Mouse (Mus musculus) lung, embryonic 15.5 days (tissue): Measurements from ENCODE around the gene Itk. TPM values are rescaled to one million over a fixed set of nuclear protein-coding genes. Genes with fewer than 3 reads are reported as not detected.

ENCODE experiments used
- ATAC-seq: fragments of 200-750 bp; cut with Nextera tagmentation; 2 replicates; pipeline ENCODE4 v1.8.0; 2017; ENCODE audit warnings: moderate number of reproducible peaks, borderline replicate concordance; ENCODE audit not compliant: low FRiP score, low TSS enrichment; ENCODE audit errors: extremely low read depth
- H3K27ac ChIP-seq: fragments of 300-500 bp; sonication (generic); 2 replicates; pipeline ENCODE4 v1.5.1; 2015; ENCODE audit warnings: moderate library complexity, mild to moderate bottlenecking, inconsistent platforms
- H3K27me3 ChIP-seq: fragments of 300-500 bp; sonication (generic); 2 replicates; pipeline ENCODE4 v1.6.1; 2015; ENCODE audit warnings: inconsistent platforms
- H3K36me3 ChIP-seq: fragments of 300-500 bp; sonication (generic); 2 replicates; pipeline ENCODE4 v1.6.1; 2015; ENCODE audit warnings: inconsistent platforms
- H3K4me1 ChIP-seq: fragments of 300-500 bp; sonication (generic); 2 replicates; pipeline ENCODE4 v1.6.1; 2015; ENCODE audit warnings: inconsistent platforms
- H3K4me2 ChIP-seq: fragments of 300-500 bp; sonication (generic); 2 replicates; pipeline ENCODE4 v1.6.1; 2015; ENCODE audit warnings: inconsistent platforms, mild to moderate bottlenecking, moderate library complexity
- H3K4me3 ChIP-seq: fragments of 300-500 bp; sonication (generic); 2 replicates; pipeline ENCODE4 v1.5.1; 2015; ENCODE audit warnings: mild to moderate bottlenecking, inconsistent platforms
- H3K9ac ChIP-seq: fragments of 300-500 bp; sonication (generic); 2 replicates; pipeline ENCODE4 v1.6.1; 2015; ENCODE audit warnings: inconsistent platforms
- H3K9me3 ChIP-seq: fragments of 300-500 bp; sonication (generic); 2 replicates; pipeline ENCODE4 v1.6.1; 2016; ENCODE audit warnings: inconsistent platforms
- WGBS: fragments of 180-500 bp; shearing (Covaris S2); methylation state at CpG from one replicate; pipeline ENCODE4 v1.1.7; 2015; 5-methylcytosine and 5-hydroxymethylcytosine counted together
- polyA plus RNA-seq: library from polyadenylated mRNA; unstranded; fragments of >200 nt; fragmentation: Nextera tagmentation; extraction: Ambion mirVana; gene quantifications from 2 replicates; pipeline ENCODE4 v1.2.1, GENCODE M21; 2015

Gene Itk
- polyA plus RNA-seq, 1 experiment from 2014 or later, result 0.80 TPM

GRCm38 (mm10) chr11:46310647-46311063, 78.7 kb downstream of the Itk start:
- H3K4me3 ChIP-seq, result no peak overlapping the region
- H3K9me3 ChIP-seq, result no peaks in the 10 kb centered on the region
- 68% methylated on average over 5 of the region's 5 CpGs for WGBS
- peaks cover 20% of the 10 kb centered on the region for H3K27me3 ChIP-seq
- no peaks in the 10 kb centered on the region for H3K36me3 ChIP-seq
- peaks cover 15% of the 10 kb centered on the region for H3K4me1 ChIP-seq
- H3K9ac ChIP-seq, result no peak overlapping the region
- ATAC-seq, result no peak
- peak overlapping the region; percentile 94 for H3K4me2 ChIP-seq
- no peak overlapping the region for H3K27ac ChIP-seq

- Histone ChIP-seq H3K27me3 (peaks cover 20% of the 10 kb centered on the region), H3K27ac (no peak overlapping the region), H3K9me3 (no peaks in the 10 kb centered on the region), H3K36me3 (no peaks in the 10 kb centered on the region), H3K4me1 (peaks cover 15% of the 10 kb centered on the region), H3K4me2 (no peak overlapping the region), H3K4me3 (no peak overlapping the region), H3K9ac (no peak overlapping the region)
- 80% methylated on average over 10 of the region's 10 CpGs for WGBS
- ATAC-seq, result no peak
These were observed 79.3 kb downstream of the Itk start for GRCm38 (mm10) chr11:46309808-46310555.

- Histone ChIP-seq H3K4me2 (no peak overlapping the region), H3K4me1 (peaks cover 8% of the 10 kb centered on the region), H3K27me3 (peaks cover 20% of the 10 kb centered on the region), H3K27ac (no peak overlapping the region), H3K4me3 (no peak overlapping the region), H3K9me3 (no peaks in the 10 kb centered on the region), H3K9ac (no peak overlapping the region), H3K36me3 (no peaks in the 10 kb centered on the region)
- 68% methylated on average over 20 of the region's 20 CpGs for WGBS
- no peak for ATAC-seq
These were observed 80.1 kb downstream of the Itk start for GRCm38 (mm10) chr11:46309111-46309741.

- H3K4me3 ChIP-seq, result no peak overlapping the region
- H3K4me1 ChIP-seq, result peaks cover 8% of the 10 kb centered on the region
- H3K27me3 ChIP-seq, result peaks cover 17% of the 10 kb centered on the region
- H3K27ac ChIP-seq, result no peak overlapping the region
- no peak for ATAC-seq
- 70% methylated on average over 11 of the region's 11 CpGs for WGBS
- H3K9me3 ChIP-seq, result no peaks in the 10 kb centered on the region
- no peak overlapping the region for H3K4me2 ChIP-seq
- no peak overlapping the region for H3K9ac ChIP-seq
- H3K36me3 ChIP-seq, result no peaks in the 10 kb centered on the region
These were observed 80.9 kb downstream of the Itk start for GRCm38 (mm10) chr11:46308271-46308974.

GRCm38 (mm10) chr11:46307768-46308167, 81.5 kb downstream of the Itk start:
- Histone ChIP-seq H3K9me3 (no peaks in the 10 kb centered on the region), H3K36me3 (no peaks in the 10 kb centered on the region), H3K4me2 (no peak overlapping the region), H3K27ac (no peak overlapping the region), H3K9ac (no peak overlapping the region), H3K4me1 (peaks cover 8% of the 10 kb centered on the region), H3K27me3 (peaks cover 15% of the 10 kb centered on the region), H3K4me3 (no peak overlapping the region)
- no peak for ATAC-seq
- 77% methylated on average over 7 of the region's 7 CpGs for WGBS

GRCm38 (mm10) chr11:46306776-46307175, 82.5 kb downstream of the Itk start:
- H3K36me3 ChIP-seq, result no peaks in the 10 kb centered on the region
- peaks cover 8% of the 10 kb centered on the region for H3K4me1 ChIP-seq
- H3K9me3 ChIP-seq, result no peaks in the 10 kb centered on the region
- no peak for ATAC-seq
- H3K4me3 ChIP-seq, result no peak overlapping the region
- no peak overlapping the region for H3K4me2 ChIP-seq
- WGBS, result 80% methylated on average over 7 of the region's 7 CpGs
- H3K9ac ChIP-seq, result no peak overlapping the region
- H3K27ac ChIP-seq, result no peak overlapping the region
- peaks cover 10% of the 10 kb centered on the region for H3K27me3 ChIP-seq

- 68% methylated on average over 9 of the region's 9 CpGs for WGBS
- H3K4me3 ChIP-seq, result no peak overlapping the region
- H3K27ac ChIP-seq, result no peak overlapping the region
- ATAC-seq, result no peak
- no peak overlapping the region for H3K9ac ChIP-seq
- H3K4me2 ChIP-seq, result no peak overlapping the region
- H3K36me3 ChIP-seq, result no peaks in the 10 kb centered on the region
- H3K4me1 ChIP-seq, result no peaks in the 10 kb centered on the region; the same call in 1 of the 2 replicates
- no peaks in the 10 kb centered on the region for H3K9me3 ChIP-seq
- H3K27me3 ChIP-seq, result peaks cover 2% of the 10 kb centered on the region; the same call in 1 of the 2 replicates
These were observed 83.3 kb downstream of the Itk start for GRCm38 (mm10) chr11:46305881-46306520.

- WGBS, result 77% methylated on average over 9 of the region's 9 CpGs
- Histone ChIP-seq H3K4me2 (no peak overlapping the region), H3K4me1 (no peaks in the 10 kb centered on the region; the same call in 1 of the 2 replicates), H3K9ac (no peak overlapping the region), H3K27me3 (no peaks in the 10 kb centered on the region), H3K27ac (no peak overlapping the region), H3K36me3 (no peaks in the 10 kb centered on the region), H3K4me3 (no peak overlapping the region), H3K9me3 (no peaks in the 10 kb centered on the region)
- no peak for ATAC-seq
These were observed 84.2 kb downstream of the Itk start for GRCm38 (mm10) chr11:46304864-46305710.

- WGBS, result 64% methylated on average over 10 of the region's 10 CpGs
- no peak for ATAC-seq
- H3K9me3 ChIP-seq, result no peaks in the 10 kb centered on the region
- H3K36me3 ChIP-seq, result no peaks in the 10 kb centered on the region
- no peak overlapping the region for H3K4me2 ChIP-seq
- H3K27me3 ChIP-seq, result no peaks in the 10 kb centered on the region
- no peak overlapping the region for H3K4me3 ChIP-seq
- no peak overlapping the region for H3K9ac ChIP-seq
- no peak overlapping the region for H3K27ac ChIP-seq
- no peaks in the 10 kb centered on the region; the same call in 1 of the 2 replicates for H3K4me1 ChIP-seq
These were observed 85.2 kb downstream of the Itk start for GRCm38 (mm10) chr11:46304093-46304492.

- Histone ChIP-seq H3K9me3 (no peaks in the 10 kb centered on the region), H3K9ac (no peak overlapping the region), H3K27me3 (no peaks in the 10 kb centered on the region), H3K27ac (no peak overlapping the region), H3K4me3 (no peak overlapping the region), H3K4me2 (no peak overlapping the region), H3K36me3 (no peaks in the 10 kb centered on the region), H3K4me1 (no peaks in the 10 kb centered on the region)
- WGBS, result 79% methylated on average over 9 of the region's 9 CpGs
- no peak for ATAC-seq
These were observed 86.8 kb downstream of the Itk start for GRCm38 (mm10) chr11:46302471-46302870.
